In the genomic region with DNA sequence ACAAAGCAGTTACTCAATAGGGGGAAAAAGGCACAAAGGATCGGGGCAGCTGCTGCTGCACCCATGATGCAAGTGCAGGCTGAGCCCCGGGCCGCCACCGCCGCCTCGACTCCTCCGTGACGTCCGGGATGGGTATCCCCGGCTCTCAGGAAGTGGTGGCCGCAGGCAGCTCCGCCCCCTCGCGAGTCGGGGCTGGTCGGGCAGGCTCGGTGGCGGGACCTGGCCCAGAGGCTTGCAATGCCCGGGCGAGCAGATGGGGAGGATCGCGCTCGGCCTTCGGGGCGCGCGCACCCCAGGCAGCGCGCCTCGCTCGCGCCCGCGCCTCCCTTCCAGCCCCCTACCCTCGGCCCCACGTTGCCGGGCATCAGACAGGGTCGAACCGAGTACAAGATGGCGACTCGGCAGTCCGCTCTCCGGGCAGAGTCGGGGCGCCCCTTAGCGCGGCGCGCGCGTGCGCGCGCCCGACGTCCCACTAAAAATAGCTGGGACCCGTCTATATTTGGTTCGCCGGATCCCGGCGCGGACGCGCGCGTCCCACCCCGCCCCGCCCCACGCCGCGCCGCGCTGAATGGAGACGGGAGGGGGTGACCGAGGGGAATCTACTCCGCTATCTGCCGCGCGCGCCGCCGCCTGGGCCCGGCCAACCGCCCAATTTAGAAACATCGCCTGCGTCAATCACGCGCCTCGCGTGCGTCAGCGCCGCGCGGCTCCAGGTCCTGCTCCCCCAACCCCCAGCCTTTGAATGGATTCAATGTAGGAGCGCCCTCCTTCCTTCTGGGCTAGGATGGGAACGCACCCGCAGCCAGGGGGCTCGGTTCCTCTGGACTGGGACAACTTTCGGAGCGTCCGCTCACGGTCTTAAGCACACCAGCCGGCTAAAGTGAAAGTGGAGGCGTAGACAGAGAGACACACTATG, we compare ENCODE assay signal across 8 mouse cellular contexts. TPM values are rescaled to one million over a fixed set of nuclear protein-coding genes. Genes with fewer than 3 reads are reported as not detected.
A peak's percentile ranks its signal among the peaks of the same experiment; 100 is the strongest.
DNase-seq lines count a peak whose midpoint lies in the region; ATAC-seq and TF ChIP-seq lines count a peak whose summit lies in the region.

No protein-coding gene starts in this region.

- H3K4me2 ChIP-seq in CH12.LX (ENCODE audit: insufficient read depth, low read depth, poor library complexity, severe bottlenecking) = peak overlapping the region; percentile 81
- H3K4me2 ChIP-seq in forebrain, embryonic 12.5 days = peak overlapping the region; percentile 97
- H3K4me2 ChIP-seq in heart, postnatal 0 days (ENCODE audit: low read depth, low read length) = peak overlapping the region; percentile 100
- H3K4me2 ChIP-seq in liver, postnatal 0 days (ENCODE audit: low read depth, low read length) = peak overlapping the region; percentile 95
- peak overlapping the region; percentile 98 for H3K4me2 ChIP-seq in neural tube, embryonic 14.5 days (ENCODE audit: low read depth, low read length)

- no peaks in the 10 kb centered on the region for H3K36me3 ChIP-seq in CH12.LX (replicated peaks in 1 of 2; ENCODE audit: control insufficient read depth in 1 of 2, insufficient read depth in 1 of 2, low read length in 1 of 2)
- no peaks in the 10 kb centered on the region for H3K36me3 ChIP-seq in forebrain, embryonic 12.5 days (replicated peaks)
- no peaks in the 10 kb centered on the region for H3K36me3 ChIP-seq in heart, postnatal 0 days (replicated peaks; ENCODE audit: control insufficient read depth, insufficient read depth, low read length)
- H3K36me3 ChIP-seq in liver, postnatal 0 days (replicated peaks; ENCODE audit: insufficient read depth, low read length) = no peaks in the 10 kb centered on the region
- H3K36me3 ChIP-seq in neural tube, embryonic 14.5 days (ENCODE audit: control insufficient read depth, insufficient read depth, low read length) = no peaks in the 10 kb centered on the region

- dilution Hi-C loops in CH12.LX (cut with MboI; ENCODE audit: extremely low pct_ligation_motif_present, extremely low pct_unique_long_range_greater_than_20kb, low sequenced_read_pairs) = no loop called here

- peak; percentile 89 for DNase-seq in CH12.LX (ENCODE audit: extremely low read depth)
- peak; percentile 84 for DNase-seq in c-Kit-positive CD71-positive TER-119-negative erythroid progenitor cells, embryonic 14.5 days (ENCODE audit: low read depth)
- DNase-seq in heart, postnatal 0 days (ENCODE audit: low spot score) = peak; percentile 98
- peak; percentile 63 for DNase-seq in large intestine, adult 2 months (ENCODE audit: low read depth, low spot score)
- peak; percentile 94 for DNase-seq in liver, postnatal 0 days
- peak; percentile 93 for DNase-seq in testis, postnatal 10 days (ENCODE audit: low spot score)

- H3K9ac ChIP-seq in CH12.LX (ENCODE audit: insufficient read depth, low read depth) = peak overlapping the region; percentile 81
- peak overlapping the region; percentile 78 for H3K9ac ChIP-seq in forebrain, embryonic 12.5 days
- peak overlapping the region; percentile 76 for H3K9ac ChIP-seq in heart, postnatal 0 days (replicated peaks; ENCODE audit: low read depth, low read length)
- H3K9ac ChIP-seq in liver, postnatal 0 days (replicated peaks) = peak overlapping the region; percentile 68
- H3K9ac ChIP-seq in neural tube, embryonic 14.5 days (replicated peaks; ENCODE audit: low read depth, low read length) = peak overlapping the region; percentile 83

- ATAC-seq in forebrain, embryonic 12.5 days (ENCODE audit: low FRiP score) = peak; percentile 85
- peak; percentile 88 for ATAC-seq in heart, postnatal 0 days (ENCODE audit: insufficient read depth, low read depth)
- peak; percentile 89 for ATAC-seq in liver, postnatal 0 days
- ATAC-seq in neural tube, embryonic 14.5 days (ENCODE audit: low read depth) = peak; percentile 84

- H3K27me3 ChIP-seq in CH12.LX (replicated peaks) = peaks cover 34% of the 10 kb centered on the region
- peaks cover 17% of the 10 kb centered on the region for H3K27me3 ChIP-seq in forebrain, embryonic 12.5 days
- H3K27me3 ChIP-seq in heart, postnatal 0 days (ENCODE audit: control insufficient read depth, insufficient read depth, low read length) = peaks cover 9% of the 10 kb centered on the region
- peaks cover 31% of the 10 kb centered on the region for H3K27me3 ChIP-seq in liver, postnatal 0 days (ENCODE audit: insufficient read depth, low read length)
- H3K27me3 ChIP-seq in neural tube, embryonic 14.5 days (ENCODE audit: control insufficient read depth, insufficient read depth, low read length) = peaks cover 2% of the 10 kb centered on the region; the same call in 1 of the 2 replicates

- peaks cover 0 to 24% of the 10 kb centered on the region in 2 experiments; a peak in 2 of 4 replicates for H3K4me1 ChIP-seq in CH12.LX (ENCODE audit: control insufficient read depth in 1 of 2, insufficient read depth in 2 of 2)
- H3K4me1 ChIP-seq in forebrain, embryonic 12.5 days = peaks cover 38% of the 10 kb centered on the region
- H3K4me1 ChIP-seq in heart, postnatal 0 days (ENCODE audit: control insufficient read depth, insufficient read depth) = peaks cover 20% of the 10 kb centered on the region
- H3K4me1 ChIP-seq in liver, postnatal 0 days (ENCODE audit: insufficient read depth) = peaks cover 27% of the 10 kb centered on the region
- H3K4me1 ChIP-seq in neural tube, embryonic 14.5 days (ENCODE audit: control insufficient read depth, insufficient read depth, low read length) = peaks cover 21% of the 10 kb centered on the region

- H3K27ac ChIP-seq in CH12.LX (ENCODE audit: insufficient read depth, low read depth) = peak overlapping the region; percentile 79
- H3K27ac ChIP-seq in forebrain, embryonic 12.5 days = peak overlapping the region; percentile 96
- H3K27ac ChIP-seq in heart, postnatal 0 days (ENCODE audit: low read depth) = peak overlapping the region; percentile 98
- H3K27ac ChIP-seq in liver, postnatal 0 days (ENCODE audit: low read depth) = peak overlapping the region; percentile 97
- H3K27ac ChIP-seq in neural tube, embryonic 14.5 days (ENCODE audit: low read depth, low read length) = peak overlapping the region; percentile 98

- in situ Hi-C loops in CH12.LX (cut with MboI; ENCODE audit: low pct_ligation_motif_present, low pct_unique_long_range_greater_than_20kb, low sequenced_read_pairs) = no loop called here

- TF ChIP-seq POLR2A in CH12.LX (IDR thresholded peaks at IDR 0.05; ENCODE audit: low read depth, low read length) = peak; percentile 68; the same call in 1 of the 2 replicates

- H3K79me2 ChIP-seq in CH12.LX (replicated peaks; ENCODE audit: control insufficient read depth, extremely low read depth, insufficient read depth, poor library complexity, severe bottlenecking) = no peaks in the 10 kb centered on the region

- no peaks in the 10 kb centered on the region for H3K9me3 ChIP-seq in CH12.LX (replicated peaks; ENCODE audit: low read length)
- H3K9me3 ChIP-seq in forebrain, embryonic 12.5 days = no peaks in the 10 kb centered on the region
- no peaks in the 10 kb centered on the region for H3K9me3 ChIP-seq in heart, postnatal 0 days (replicated peaks; ENCODE audit: control insufficient read depth, low read length)
- no peaks in the 10 kb centered on the region for H3K9me3 ChIP-seq in liver, postnatal 0 days (ENCODE audit: low read length)
- no peaks in the 10 kb centered on the region for H3K9me3 ChIP-seq in neural tube, embryonic 14.5 days (ENCODE audit: control insufficient read depth, low read length)

- peak overlapping the region; percentile 73 to 86 (median 76) for H3K4me3 ChIP-seq in CH12.LX (replicated peaks in 1 of 3; ENCODE audit: low read depth in 2 of 3, low read length in 2 of 3, poor library complexity in 1 of 3)
- peak overlapping the region; percentile 74 for H3K4me3 ChIP-seq in forebrain, embryonic 12.5 days (replicated peaks)
- peak overlapping the region; percentile 71 for H3K4me3 ChIP-seq in heart, postnatal 0 days (ENCODE audit: low read depth, low read length)
- H3K4me3 ChIP-seq in liver, postnatal 0 days (ENCODE audit: low read depth, low read length) = peak overlapping the region; percentile 83
- H3K4me3 ChIP-seq in neural tube, embryonic 14.5 days (ENCODE audit: low read depth, low read length) = peak overlapping the region; percentile 68

- peak in 1 of 2 experiments; percentile 29; a peak in 2 of 4 replicates for TF ChIP-seq CTCF in CH12.LX (conservative IDR thresholded peaks at IDR 0.05 in 1 of 2, IDR thresholded peaks at IDR 0.05 in 1 of 2; ENCODE audit: low read depth in 2 of 2, low read length in 2 of 2)
- TF ChIP-seq CTCF in heart, postnatal 0 days (IDR thresholded peaks at IDR 0.05; ENCODE audit: low read depth) = peak; percentile 68
- peak; percentile 64 for TF ChIP-seq CTCF in liver, postnatal 0 days (IDR thresholded peaks at IDR 0.05; ENCODE audit: low read depth)

- TF ChIP-seq EP300 in CH12.LX (IDR thresholded peaks at IDR 0.05; ENCODE audit: low read length) = no peak
- TF ChIP-seq EP300 in heart, postnatal 0 days (IDR thresholded peaks at IDR 0.05; ENCODE audit: low read depth) = peak; percentile 97
- peak; percentile 55; the same call in 1 of the 2 replicates for TF ChIP-seq EP300 in liver, postnatal 0 days (IDR thresholded peaks at IDR 0.05; ENCODE audit: low read depth)

- under 1% methylated on average over 99 of the region's 105 CpGs for WGBS in forebrain, embryonic 12.5 days
- 0% methylated on average over 88 of the region's 105 CpGs for WGBS in heart, postnatal 0 days
- under 1% methylated on average over 104 of the region's 105 CpGs for WGBS in large intestine, adult 2 months
- 2% methylated on average over 91 of the region's 105 CpGs for WGBS in liver, postnatal 0 days (ENCODE audit: insufficient replicate concordance)
- under 1% methylated on average over 79 of the region's 105 CpGs for WGBS in neural tube, embryonic 14.5 days

- no peak; the same call in none of the 2 replicates for TF ChIP-seq RAD21 in CH12.LX (IDR thresholded peaks at IDR 0.05; ENCODE audit: low read depth, low read length)

TF ChIP-seq in CH12.LX, 34 proteins besides CTCF, POLR2A, EP300 and RAD21 (continues in another document):
- TF ChIP-seq MAFK (IDR thresholded peaks at IDR 0.05; ENCODE audit: insufficient replicate concordance, low read length) (no peak), MEF2A (IDR thresholded peaks at IDR 0.05; ENCODE audit: borderline replicate concordance, low read depth, low read length) (peak; percentile 96), UBTF (IDR thresholded peaks at IDR 0.05; ENCODE audit: low read depth, low read length) (peak; percentile 36; the same call in 1 of the 2 replicates), SIN3A (IDR thresholded peaks at IDR 0.05; ENCODE audit: low read length) (peak; percentile 81)

RNA-seq across cellular contexts. Expression of a gene that starts 1.9 kb away (rescaled TPM):
- total RNA-seq in CH12.LX (2012; rRNA removed) = 0.04 and 0.13 TPM in 2 replicates
- 0.24 and 0.32 TPM in 2 replicates for total RNA-seq in CH12.LX (2014; rRNA removed)
- 0.18 and 0.21 TPM in 2 replicates for polyA plus RNA-seq in CH12.LX (2012; ENCODE audit: insufficient read length, low read depth)
- 0.36 and 0.45 TPM in 2 replicates for polyA plus RNA-seq in forebrain, embryonic 12.5 days (2016; fragmentation: Nextera tagmentation; extraction: Ambion mirVana)
- 5.0 and 5.3 TPM in 2 replicates for total RNA-seq in heart, postnatal 0 days (2014; rRNA removed; ENCODE audit: low replicate concordance)
- polyA plus RNA-seq in heart, postnatal 0 days (2015; fragmentation: Nextera tagmentation; extraction: Ambion mirVana) = 0.14 and 0.30 TPM in 2 replicates
- polyA plus RNA-seq in large intestine, adult 2 months (2012; rRNA removed) = 0.53 and 1.9 TPM in 2 replicates
- polyA plus RNA-seq in liver, postnatal 0 days (2015; fragmentation: Nextera tagmentation; extraction: Ambion mirVana) = not detected in 2 replicates
- 1.9 and 3.0 TPM in 2 replicates for polyA plus RNA-seq in neural tube, embryonic 14.5 days (2014; fragmentation: Nextera tagmentation; extraction: Ambion mirVana)

Comparison
In these comparisons a context has a peak if more than half of its experiments do, and no peak if none do; other contexts are left out.
1. Peak in every context shown above with its lines: DNase-seq, ATAC-seq, H3K4me3 ChIP-seq and H3K27ac ChIP-seq.